Mouse (Mus musculus) megakaryocyte, embryonic 14.5 days (primary cell): ENCODE results near the gene Timeless.

Experiments
- FLI1 ChIP-seq: IDR thresholded peaks from 2 replicates; pipeline ENCODE4 v1.6.1; 2012; ENCODE audit warnings: low read length, inconsistent platforms, mixed read lengths
- GATA1 ChIP-seq: IDR thresholded peaks from 3 replicates; pipeline ENCODE4 v1.6.1; 2012; ENCODE audit warnings: mixed read lengths, low read length, inconsistent platforms, borderline replicate concordance

DNA sequence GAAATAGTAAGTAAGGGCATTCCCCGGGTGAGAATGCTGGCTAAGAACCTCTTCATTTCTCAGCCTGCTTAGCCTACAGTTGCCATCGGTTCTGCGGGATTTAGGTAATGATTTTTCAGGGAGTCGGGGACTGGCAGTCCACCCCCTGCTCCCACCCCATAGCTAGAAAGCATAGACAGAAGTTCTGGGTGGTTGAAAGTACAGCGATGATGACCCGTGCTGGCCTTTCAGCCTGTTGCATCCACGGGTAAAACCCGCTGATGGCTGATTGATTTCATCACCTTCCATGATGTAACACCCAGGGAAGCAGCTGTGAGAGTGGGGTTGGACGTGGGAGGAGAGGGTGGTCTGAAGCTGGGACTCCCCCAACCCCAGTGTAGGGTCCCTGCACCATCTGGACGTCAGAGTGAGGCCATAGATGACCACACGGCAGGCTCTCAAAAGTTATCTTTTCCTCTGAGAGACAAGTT lies 66.9 kb downstream of the Timeless start, which contains the start of gene Il23a:
- TF ChIP-seq FLI1 (no peak), GATA1 (no peak)
